8 mouse cellular contexts compared by ENCODE assay signal in the genomic region with DNA sequence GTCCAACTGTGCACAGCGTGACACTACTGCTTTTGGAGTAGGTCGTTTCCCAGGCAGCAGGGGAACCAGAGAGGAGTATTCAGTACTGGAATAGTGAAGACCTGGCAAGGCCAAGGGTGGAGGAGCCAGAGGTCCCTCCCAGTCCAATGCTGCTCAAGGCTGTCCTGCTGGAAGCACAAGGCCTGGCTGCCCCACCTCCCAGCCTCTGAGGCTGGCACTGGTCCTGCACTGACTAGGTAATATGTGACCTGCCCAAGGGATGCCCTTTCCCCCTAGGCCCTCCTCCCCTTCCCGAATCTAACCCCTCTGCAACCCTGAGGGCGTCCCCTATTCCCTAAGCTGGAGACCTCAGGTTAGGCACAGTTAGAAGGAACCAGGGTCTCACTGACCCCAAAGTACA. TPM values are rescaled to one million over a fixed set of nuclear protein-coding genes. Genes with fewer than 3 reads are reported as not detected.
A peak's percentile ranks its signal among the peaks of the same experiment; 100 is the strongest.
DNase-seq lines count a peak whose midpoint lies in the region; ATAC-seq lines count a peak whose summit lies in the region.

No protein-coding gene starts in this region.

- peak overlapping the region; percentile 62; the same call in 1 of the 2 replicates for H3K27ac ChIP-seq in neural tube, embryonic 11.5 days (ENCODE audit: low read depth, low read length)
- peak overlapping the region; percentile 84; the same call in 1 of the 2 replicates for H3K27ac ChIP-seq in forebrain, embryonic 12.5 days
- 0 out of 2 replicates have a peak overlapping the region, but pooled peaks have one; percentile 22 for H3K27ac ChIP-seq in kidney, embryonic 15.5 days
- H3K27ac ChIP-seq in neural tube, embryonic 15.5 days (replicated peaks): peak overlapping the region; percentile 87

- H3K4me2 ChIP-seq in neural tube, embryonic 11.5 days (ENCODE audit: low read depth): peak overlapping the region; percentile 70
- peak overlapping the region; percentile 76 for H3K4me2 ChIP-seq in forebrain, embryonic 12.5 days
- peak overlapping the region; percentile 75 for H3K4me2 ChIP-seq in kidney, embryonic 15.5 days
- H3K4me2 ChIP-seq in neural tube, embryonic 15.5 days: peak overlapping the region; percentile 83

- H3K4me1 ChIP-seq in neural tube, embryonic 11.5 days (ENCODE audit: control insufficient read depth, insufficient read depth, low read length): peaks cover 45% of the 10 kb centered on the region
- H3K4me1 ChIP-seq in forebrain, embryonic 12.5 days: peaks cover 74% of the 10 kb centered on the region
- peaks cover 73% of the 10 kb centered on the region for H3K4me1 ChIP-seq in kidney, embryonic 15.5 days
- H3K4me1 ChIP-seq in neural tube, embryonic 15.5 days: peaks cover 78% of the 10 kb centered on the region

- ATAC-seq in neural tube, embryonic 11.5 days (ENCODE audit: insufficient read depth, low FRiP score, low TSS enrichment): no peak
- no peak for ATAC-seq in forebrain, embryonic 12.5 days (ENCODE audit: low FRiP score)
- ATAC-seq in kidney, embryonic 15.5 days (replicated peaks; ENCODE audit: low FRiP score): no peak
- ATAC-seq in neural tube, embryonic 15.5 days (ENCODE audit: low FRiP score): no peak

- H3K9ac ChIP-seq in neural tube, embryonic 11.5 days (ENCODE audit: low read length): no peak overlapping the region
- H3K9ac ChIP-seq in forebrain, embryonic 12.5 days: peak overlapping the region; percentile 79; the same call in 1 of the 2 replicates
- 0 out of 2 replicates have a peak overlapping the region, but pooled peaks have one; percentile 46 for H3K9ac ChIP-seq in kidney, embryonic 15.5 days
- H3K9ac ChIP-seq in neural tube, embryonic 15.5 days (replicated peaks): peak overlapping the region; percentile 68

- 25% methylated on average over 4 of the region's 4 CpGs for WGBS in neural tube, embryonic 11.5 days
- 35% methylated on average over 4 of the region's 4 CpGs for WGBS in forebrain, embryonic 12.5 days
- 43% methylated on average over 4 of the region's 4 CpGs for WGBS in kidney, embryonic 15.5 days
- WGBS in neural tube, embryonic 15.5 days: 40% methylated on average over 4 of the region's 4 CpGs

- H3K36me3 ChIP-seq in neural tube, embryonic 11.5 days (ENCODE audit: control insufficient read depth, insufficient read depth, low read length): no peaks in the 10 kb centered on the region
- H3K36me3 ChIP-seq in forebrain, embryonic 12.5 days (replicated peaks): no peaks in the 10 kb centered on the region
- H3K36me3 ChIP-seq in kidney, embryonic 15.5 days: no peaks in the 10 kb centered on the region
- no peaks in the 10 kb centered on the region for H3K36me3 ChIP-seq in neural tube, embryonic 15.5 days

- no peak for DNase-seq in neural tube, embryonic 11.5 days (ENCODE audit: low spot score)
- no peak for DNase-seq in neural tube, embryonic 10.5 days (ENCODE audit: extremely low spot score, low spot score)
- DNase-seq in cerebellum, adult 9-11 months: no peak
- DNase-seq in lung, postnatal 36 days: no peak
- DNase-seq in natural killer cell, adult 2 months (ENCODE audit: low spot score in 2 of 2): no peak

- peaks cover 76% of the 10 kb centered on the region for H3K27me3 ChIP-seq in neural tube, embryonic 11.5 days (ENCODE audit: control insufficient read depth, insufficient read depth, low read length)
- peaks cover 79% of the 10 kb centered on the region for H3K27me3 ChIP-seq in forebrain, embryonic 12.5 days
- peaks cover 82% of the 10 kb centered on the region for H3K27me3 ChIP-seq in kidney, embryonic 15.5 days
- peaks cover 20% of the 10 kb centered on the region for H3K27me3 ChIP-seq in neural tube, embryonic 15.5 days (replicated peaks)

- peak overlapping the region; percentile 47 for H3K4me3 ChIP-seq in neural tube, embryonic 11.5 days (ENCODE audit: low read depth, low read length)
- peak overlapping the region; percentile 55 for H3K4me3 ChIP-seq in forebrain, embryonic 12.5 days (replicated peaks)
- peak overlapping the region; percentile 52 for H3K4me3 ChIP-seq in kidney, embryonic 15.5 days (replicated peaks)
- peak overlapping the region; percentile 56 for H3K4me3 ChIP-seq in neural tube, embryonic 15.5 days (replicated peaks)

- no peaks in the 10 kb centered on the region for H3K9me3 ChIP-seq in neural tube, embryonic 11.5 days (ENCODE audit: control insufficient read depth, low read length)
- H3K9me3 ChIP-seq in forebrain, embryonic 12.5 days: no peaks in the 10 kb centered on the region
- H3K9me3 ChIP-seq in kidney, embryonic 15.5 days (replicated peaks): no peaks in the 10 kb centered on the region
- H3K9me3 ChIP-seq in neural tube, embryonic 15.5 days (replicated peaks): no peaks in the 10 kb centered on the region

RNA-seq across cellular contexts. Expression of a gene that starts 25.1 kb away (rescaled TPM):
- polyA plus RNA-seq in neural tube, embryonic 11.5 days (2014; fragmentation: Nextera tagmentation; extraction: Ambion mirVana): 12.4 TPM in 2 replicates
- 14.7 and 14.9 TPM in 2 replicates for polyA plus RNA-seq in forebrain, embryonic 12.5 days (2016; fragmentation: Nextera tagmentation; extraction: Ambion mirVana)
- 8.4 and 9.3 TPM in 2 replicates for polyA plus RNA-seq in kidney, embryonic 15.5 days (2015; fragmentation: Nextera tagmentation; extraction: Ambion mirVana)
- polyA plus RNA-seq in neural tube, embryonic 15.5 days (2015; fragmentation: Nextera tagmentation; extraction: Ambion mirVana): 11.2 and 11.5 TPM in 2 replicates

Comparison
In these comparisons a context has a peak if more than half of its experiments do, and no peak if none do; other contexts are left out.
1. H3K27ac ChIP-seq: peak in every context shown above with its lines; median percentile 87 in neural tube, embryonic 15.5 days; 84 in forebrain, embryonic 12.5 days; 62 in neural tube, embryonic 11.5 days; 22 in kidney, embryonic 15.5 days.